Mouse (Mus musculus): Measurements from ENCODE around the gene Rsrc1.

The Rsrc1 gene

GRCm38 (mm10) chr3:66981101-66981661 is at the start of gene Rsrc1:
Gene Rsrc1, plus strand, starts transcription at chr3:66981390.
- DNase-seq = no peak

GRCm38 (mm10) chr3:66939675-66940074 is 41.5 kb upstream of the Rsrc1 start:
- DNase-seq = no peak

DNA sequence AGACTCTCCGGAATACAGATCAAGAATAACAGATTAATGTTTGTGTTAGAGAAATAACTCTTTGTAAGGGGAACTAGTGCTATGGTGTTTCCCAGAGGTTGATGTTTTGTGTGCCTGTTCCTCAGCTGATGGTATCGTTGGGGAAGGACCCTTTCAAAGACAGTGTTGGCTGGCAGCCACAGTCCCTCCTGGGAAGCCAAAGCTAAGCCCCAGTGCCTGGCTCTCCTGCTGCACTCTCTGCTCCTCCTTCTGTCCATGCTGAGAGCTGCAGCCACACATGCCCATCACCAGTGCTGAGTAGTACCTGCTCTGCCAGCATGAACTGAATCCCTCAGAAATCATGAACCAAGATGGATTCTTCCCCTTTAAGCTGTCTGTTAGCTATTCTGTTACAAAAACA is 26.1 kb upstream of the Rsrc1 start:
- no peak for DNase-seq

GRCm38 (mm10) chr3:66959972-66960371 is 21.2 kb upstream of the Rsrc1 start:
- DNase-seq = no peak

GRCm38 (mm10) chr3:66964884-66965283 is 16.3 kb upstream of the Rsrc1 start:
- DNase-seq = no peak

DNA sequence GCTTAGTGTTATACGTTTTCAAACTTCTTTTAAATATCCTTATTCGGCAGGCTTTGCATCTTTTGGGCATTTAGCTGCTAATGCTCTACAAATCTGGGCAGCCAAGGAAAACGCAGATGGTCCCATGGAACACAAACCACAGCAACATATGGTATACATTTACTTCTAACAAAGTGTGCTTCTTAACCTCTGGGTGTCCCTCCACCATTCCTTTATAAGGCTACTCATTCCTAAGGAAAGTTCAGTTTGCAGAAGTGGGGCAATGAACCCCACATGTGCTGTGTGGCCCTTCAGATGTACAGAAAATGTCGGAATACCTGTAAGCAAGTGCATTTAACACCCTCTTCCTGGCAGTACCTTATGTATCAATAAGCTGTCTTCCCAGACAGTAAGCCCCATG is 13.7 kb upstream of the Rsrc1 start:
- DNase-seq = no peak

GRCm38 (mm10) chr3:66970261-66970660 is 10.9 kb upstream of the Rsrc1 start:
- DNase-seq = no peak

GRCm38 (mm10) chr3:66970661-66971331 is 10.4 kb upstream of the Rsrc1 start:
- no peak for DNase-seq

DNA sequence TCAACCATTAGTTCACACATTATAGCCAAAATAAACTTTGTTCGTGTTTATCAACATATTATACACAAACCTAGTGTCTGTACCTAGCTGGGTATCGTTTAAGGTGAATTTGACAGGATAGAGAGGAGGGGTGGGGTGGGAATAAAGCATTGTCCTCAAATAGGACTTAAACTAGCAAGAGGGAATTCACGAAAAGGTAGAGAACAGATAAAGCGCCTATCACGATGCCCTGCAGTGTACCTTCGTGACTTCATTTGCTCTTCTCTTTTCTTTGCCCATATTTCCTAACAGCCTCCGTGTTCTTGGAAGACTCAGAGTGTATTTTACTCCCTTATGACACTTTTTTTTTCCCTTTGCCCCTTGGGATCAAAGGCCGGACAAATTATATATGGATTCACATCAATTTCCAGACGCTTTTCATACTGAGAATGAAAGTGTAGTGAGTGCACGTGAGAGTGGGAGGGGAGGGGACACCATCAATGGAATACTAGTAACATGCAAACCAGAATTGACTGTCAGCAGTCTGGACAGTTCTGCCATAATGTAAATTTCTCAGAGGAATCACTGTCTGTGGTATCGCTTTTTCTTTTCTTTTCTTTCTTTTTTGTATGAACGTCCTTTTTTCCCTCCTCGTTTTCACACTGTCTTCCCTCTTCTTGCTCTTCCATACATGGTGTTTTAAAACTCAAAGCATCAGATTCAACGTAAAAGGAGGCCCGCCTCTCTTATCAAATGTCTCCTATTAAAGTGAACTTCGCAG is 8.8 kb upstream of the Rsrc1 start:
- DNase-seq = no peak

DNA sequence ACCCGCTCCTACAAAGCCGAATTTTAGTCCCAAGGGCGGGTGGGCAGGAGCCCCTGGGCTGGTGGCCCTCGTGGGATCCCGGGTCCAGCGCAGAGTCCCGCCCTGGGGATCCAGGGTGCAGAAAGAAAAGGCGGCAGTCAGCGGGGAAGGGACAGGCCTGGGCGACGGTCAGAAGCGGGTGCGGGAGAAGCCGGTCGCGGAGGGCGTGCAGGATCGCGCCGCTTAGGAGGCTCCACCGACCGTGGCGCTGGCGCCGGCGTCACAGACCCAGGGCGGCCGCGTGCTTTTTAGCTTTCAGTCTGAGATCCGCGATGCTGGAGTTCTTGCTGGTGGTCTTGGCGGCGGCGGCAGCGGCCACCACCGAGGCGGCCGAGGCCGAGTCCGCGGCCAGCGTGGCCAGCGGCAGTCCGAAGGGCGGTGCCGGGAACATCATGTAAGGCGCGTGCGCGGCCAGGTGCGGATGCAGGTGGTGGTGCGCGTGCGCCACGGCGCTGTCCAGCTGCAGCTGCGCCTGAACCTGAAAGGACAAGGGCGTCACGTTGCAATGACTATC is 7.7 kb upstream of the Rsrc1 start:
- no peak for DNase-seq

GRCm38 (mm10) chr3:66974501-66974900 is 6.7 kb upstream of the Rsrc1 start:
- no peak for DNase-seq

DNA sequence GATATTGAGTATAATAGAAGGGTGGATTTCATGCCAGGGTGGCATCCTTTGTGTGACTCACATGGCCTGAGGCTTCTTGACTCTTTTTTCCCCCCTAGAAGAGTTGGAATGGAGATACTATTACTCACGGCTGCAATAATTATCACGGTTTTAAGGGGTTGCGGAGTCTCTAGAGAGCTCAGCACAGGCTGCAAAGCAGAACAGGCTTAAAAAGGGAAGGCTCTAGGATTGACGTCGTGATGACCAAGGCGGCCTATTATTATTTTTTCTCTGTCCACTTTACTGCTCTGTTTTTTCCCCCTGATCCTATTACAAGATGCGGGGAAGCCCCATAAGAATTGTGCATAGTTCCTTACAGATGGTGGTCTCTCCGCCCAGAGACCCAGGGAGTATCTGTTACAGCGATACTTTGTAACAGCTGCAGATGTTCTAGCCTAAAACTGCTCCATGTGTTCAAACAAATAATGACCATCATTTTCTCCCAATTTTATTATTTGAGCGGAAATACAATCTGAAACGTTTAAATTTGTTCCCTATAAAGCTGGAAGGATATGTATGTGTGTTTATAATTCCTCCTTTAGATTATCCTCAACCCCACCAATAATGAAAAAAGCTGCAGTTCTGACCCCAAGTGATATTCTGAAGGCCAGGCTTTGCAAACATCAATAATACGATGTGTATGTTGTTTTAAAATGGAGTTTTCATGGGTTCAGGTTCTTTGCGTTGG is 4.1 kb upstream of the Rsrc1 start:
- DNase-seq = no peak

DNA sequence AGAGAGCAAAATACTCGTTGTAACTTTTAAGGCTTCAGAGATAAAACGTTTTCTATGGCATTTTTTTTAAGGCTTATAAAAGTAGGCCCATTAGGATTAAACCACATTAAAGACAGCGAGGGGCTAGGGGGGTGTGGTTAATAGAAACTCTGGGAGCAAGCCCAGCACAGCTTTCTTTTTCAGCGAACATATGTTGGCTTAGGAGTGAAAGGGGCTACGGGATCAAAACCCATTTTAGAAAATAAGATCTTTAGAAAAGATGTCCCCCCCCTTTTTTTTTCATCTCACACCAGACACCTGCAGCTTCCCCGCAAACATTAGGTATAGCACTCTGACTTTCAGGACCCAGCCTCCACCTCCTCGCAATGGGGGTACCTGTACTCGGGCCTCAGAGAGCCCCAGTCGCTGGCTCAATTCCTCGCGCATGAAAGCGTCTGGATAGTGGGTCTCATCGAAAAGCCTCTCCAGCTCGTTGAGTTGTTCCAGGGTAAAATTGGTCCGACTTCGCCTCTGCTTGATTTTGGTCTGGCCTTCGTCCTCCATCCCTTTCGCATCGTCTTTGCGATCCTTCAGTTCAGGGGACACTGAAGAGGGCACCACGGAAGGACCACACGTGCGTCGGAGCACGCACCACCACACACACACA is 3.3 kb upstream of the Rsrc1 start:
- DNase-seq = no peak

- DNase-seq = no peak
Observed at GRCm38 (mm10) chr3:66978457-66979381, 2.5 kb upstream of the Rsrc1 start.

DNA sequence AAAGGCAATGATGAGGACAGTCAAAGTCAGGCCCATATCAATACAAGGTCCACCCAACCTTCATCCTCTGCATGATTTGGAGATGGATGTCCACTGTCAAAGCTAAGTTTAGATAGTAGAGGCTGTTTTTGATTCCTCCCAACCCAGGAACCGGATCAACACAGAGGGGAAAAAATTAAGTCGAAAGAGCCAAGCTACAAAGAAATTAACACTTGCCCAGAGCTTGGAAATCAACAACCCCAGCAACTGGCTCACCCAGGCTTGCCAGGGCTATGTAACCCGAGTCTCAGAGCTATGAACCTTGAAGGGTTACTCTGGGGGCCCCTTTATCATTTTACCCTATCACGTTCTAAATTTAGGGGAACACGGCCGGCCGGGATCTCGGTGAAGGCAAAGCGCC is 1.7 kb upstream of the Rsrc1 start:
- DNase-seq = no peak

- DNase-seq = no peak
Observed at GRCm38 (mm10) chr3:66980111-66980975, 847 bp upstream of the Rsrc1 start.

- no peak for DNase-seq
Observed at GRCm38 (mm10) chr3:66981706-66982105, 516 bp downstream of the Rsrc1 start, which contains the start of gene Shox2. Gene Shox2, minus strand, starts transcription at chr3:66981771.

- no peak for DNase-seq
Observed at GRCm38 (mm10) chr3:66982181-66982911, 1.2 kb downstream of the Rsrc1 start.

DNA sequence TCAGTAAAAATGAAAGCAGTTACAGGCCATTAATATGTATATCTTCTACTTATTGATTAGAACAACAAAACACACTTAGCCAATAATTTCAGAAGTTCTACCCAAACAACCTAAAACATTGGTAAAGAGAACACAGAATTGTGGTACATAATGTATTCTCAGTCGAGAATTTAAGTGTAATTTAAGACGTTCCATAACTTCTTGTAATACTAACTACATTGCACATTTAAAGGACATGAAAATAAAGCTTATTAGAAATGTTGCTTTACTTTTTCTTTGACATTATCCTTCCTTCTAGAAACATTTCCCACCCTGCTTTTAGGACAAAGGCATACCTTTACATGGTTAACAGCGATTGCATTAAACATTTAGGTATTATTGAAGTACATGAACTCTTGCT is 2.3 kb downstream of the Rsrc1 start:
- no peak for DNase-seq
